Mouse (Mus musculus): ENCODE results near the gene Pfn3.

DNA sequence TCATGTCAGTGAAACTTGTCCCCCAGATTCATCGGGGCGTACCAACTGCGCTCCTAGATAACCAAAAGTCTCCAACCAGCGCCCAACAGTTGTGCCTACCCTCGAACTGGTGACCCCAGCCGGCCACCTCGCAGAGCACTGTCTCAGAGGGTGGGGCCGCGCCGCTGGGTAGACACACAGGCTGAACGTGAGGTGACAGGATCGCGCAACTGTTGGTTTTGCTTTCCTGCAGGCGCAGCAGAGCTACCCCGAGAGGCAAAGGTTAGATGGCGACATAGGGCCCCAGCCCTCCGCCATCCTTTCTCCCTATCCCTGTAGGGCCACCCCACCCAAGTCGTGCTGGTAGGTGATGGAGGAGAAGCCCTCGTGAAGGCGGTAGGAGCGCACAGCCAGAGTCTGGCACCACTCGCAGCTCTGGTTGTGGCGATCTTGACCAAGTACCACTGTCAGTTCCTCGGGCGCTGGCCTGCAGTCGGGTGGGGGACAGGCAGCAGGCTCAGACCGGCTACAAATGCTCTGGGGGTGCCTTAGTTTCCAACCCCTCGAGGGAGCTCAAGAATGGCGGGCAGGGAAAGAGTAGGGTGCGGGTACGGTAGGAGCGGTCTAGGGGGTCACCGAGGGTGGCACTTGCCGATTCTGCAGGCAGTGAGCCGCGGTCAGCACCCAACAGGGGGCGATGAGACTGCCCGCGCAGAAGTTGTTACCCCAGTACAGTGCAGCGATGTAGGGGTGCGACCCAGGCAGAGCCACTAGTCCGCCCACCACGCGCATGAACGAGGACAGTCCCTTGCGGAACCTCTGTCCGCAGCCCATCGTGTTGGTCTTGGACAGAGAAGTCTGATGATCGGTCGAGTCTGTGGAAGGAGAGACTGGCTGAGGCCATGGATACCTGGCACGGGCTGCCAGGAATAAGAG is 5.2 kb upstream of the Pfn3 start:
- TF ChIP-seq POLR2A (IDR thresholded peaks at IDR 0.05; ENCODE audit: control insufficient read depth, extremely low read depth, insufficient read depth, low read length, poor library complexity), result no peak
- no peak for TF ChIP-seq CTCF (IDR thresholded peaks at IDR 0.05; ENCODE audit: borderline replicate concordance, control insufficient read depth, extremely low read depth, insufficient read depth, low read length, poor library complexity)

Measured in thymus, adult 2 months (tissue).